Mouse (Mus musculus) bone marrow, adult 2 months (tissue): Measurements from ENCODE around the gene Krtdap. TPM values are rescaled to one million over a fixed set of nuclear protein-coding genes. Genes with fewer than 3 reads are reported as not detected.

ENCODE experiments used
- H3K27ac ChIP-seq: fragments of 200-500 bp; 2 replicates; pipeline ENCODE4 v1.5.1; 2012; ENCODE audit warnings: low read depth, mild to moderate bottlenecking, control low read depth, inconsistent platforms, low read length; ENCODE audit not compliant: control insufficient read depth, poor library complexity, insufficient read depth
- H3K4me1 ChIP-seq: fragments of 200-500 bp; 2 replicates; pipeline ENCODE4 v1.6.1; 2011; ENCODE audit warnings: low read length; ENCODE audit not compliant: control insufficient read depth, insufficient read depth
- H3K4me3 ChIP-seq: fragments of 200-500 bp; replicated peaks from 2 replicates; pipeline ENCODE3; 2011; ENCODE audit warnings: mild to moderate bottlenecking, low read depth, low read length, control low read depth; ENCODE audit not compliant: control insufficient read depth
- CTCF ChIP-seq: fragments of 200-500 bp; IDR thresholded peaks from 2 replicates; pipeline ENCODE4 v1.5.1; 2011; ENCODE audit warnings: low read length, control low read depth; ENCODE audit not compliant: control insufficient read depth, insufficient read depth
- POLR2A ChIP-seq: fragments of 200-500 bp; IDR thresholded peaks from 2 replicates; pipeline ENCODE4 v1.6.1; 2011; ENCODE audit warnings: low read depth, mild to moderate bottlenecking, control low read depth, low read length, borderline replicate concordance; ENCODE audit not compliant: control insufficient read depth
- WGBS: fragments of 180-500 bp; shearing (Covaris S2); methylation state at CpG from one replicate; pipeline ENCODE4 v1.1.7; 2018; 5-methylcytosine and 5-hydroxymethylcytosine counted together
- polyA plus RNA-seq: library from polyadenylated mRNA; stranded (reverse); fragments of >200 nt; gene quantifications from 2 replicates; pipeline ENCODE4 v1.2.4, GENCODE M21; 2011; ENCODE audit warnings: low replicate concordance; ENCODE audit not compliant: missing spikeins, insufficient read depth, insufficient read length

The Krtdap gene
- polyA plus RNA-seq, 1 experiment: not detected

GRCm38 (mm10) chr7:30803256-30803655, 15.6 kb downstream of the Krtdap start:
- Histone ChIP-seq H3K4me1 (no peaks in the 10 kb centered on the region), H3K27ac (no peak overlapping the region), H3K4me3 (no peak overlapping the region)
- 91% methylated on average over 3 of the region's 3 CpGs for WGBS
- TF ChIP-seq CTCF: no peak
- TF ChIP-seq POLR2A: no peak

DNA sequence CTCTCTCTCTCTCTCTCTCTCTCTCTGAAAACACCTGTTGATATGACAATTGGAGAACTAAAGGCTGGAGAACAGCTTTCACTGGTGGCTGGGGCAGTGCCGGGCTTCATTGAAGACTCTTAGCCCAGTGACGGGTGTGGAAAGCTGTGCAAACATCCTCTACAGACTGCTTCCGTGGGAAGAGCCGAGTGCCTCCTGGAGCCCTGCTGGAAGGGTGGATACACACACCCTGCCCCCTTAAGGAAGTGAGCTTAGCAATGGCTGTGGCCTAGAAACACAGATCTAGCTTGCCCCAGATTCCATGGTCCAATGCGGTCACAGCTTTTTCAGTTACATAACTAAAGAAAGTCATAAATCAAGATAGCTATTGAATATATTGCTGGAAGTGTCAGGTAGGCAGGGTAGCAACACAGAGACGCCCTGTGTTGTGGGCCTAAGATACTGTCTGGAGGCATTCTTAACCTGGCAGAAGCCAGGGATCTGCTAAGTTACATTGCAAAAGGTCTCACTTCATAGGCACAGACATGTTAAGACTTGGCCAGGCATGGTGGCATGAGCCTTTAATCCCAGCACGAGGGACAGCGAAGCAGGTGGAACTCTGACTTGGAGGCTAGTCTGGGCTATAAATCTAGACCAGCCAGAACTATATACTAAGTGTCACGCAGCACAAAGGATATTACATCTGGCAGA, 16.5 kb downstream of the Krtdap start:
- Histone ChIP-seq H3K4me1 (no peaks in the 10 kb centered on the region), H3K27ac (no peak overlapping the region), H3K4me3 (no peak overlapping the region)
- TF ChIP-seq CTCF (no peak), POLR2A (no peak)
- WGBS: 75% methylated on average over 9 of the region's 9 CpGs

DNA sequence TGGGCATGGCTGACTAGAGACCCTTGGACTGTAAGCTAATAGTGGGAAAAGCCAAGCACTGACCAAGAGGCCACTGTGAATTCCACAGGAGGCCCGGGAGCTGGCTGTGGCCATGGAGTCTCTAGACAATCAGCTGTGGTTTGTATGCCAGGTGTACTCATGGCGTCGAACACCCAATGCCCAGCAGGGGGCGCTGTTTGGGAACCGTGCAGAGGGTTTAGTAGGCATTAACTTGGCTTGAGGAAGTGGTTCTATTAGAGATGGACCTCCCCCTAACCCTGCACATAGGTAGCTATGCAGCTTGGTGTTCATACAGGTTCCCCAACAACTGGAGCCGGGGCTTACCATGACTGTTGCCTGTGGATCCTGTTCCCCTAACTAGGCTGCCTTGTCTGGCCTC, 18.2 kb downstream of the Krtdap start:
- TF ChIP-seq POLR2A (no peak), CTCF (peak; percentile 85)
- H3K27ac ChIP-seq: no peak overlapping the region
- WGBS: 38% methylated on average over 6 of the region's 6 CpGs
- no peaks in the 10 kb centered on the region for H3K4me1 ChIP-seq
- no peak overlapping the region for H3K4me3 ChIP-seq

GRCm38 (mm10) chr7:30810319-30810718, 22.6 kb downstream of the Krtdap start:
- WGBS: 65% methylated on average over 6 of the region's 6 CpGs
- TF ChIP-seq POLR2A: no peak
- TF ChIP-seq CTCF: peak; percentile 55
- H3K4me3 ChIP-seq: no peak overlapping the region
- H3K27ac ChIP-seq: no peak overlapping the region
- H3K4me1 ChIP-seq: peaks cover 3% of the 10 kb centered on the region; the same call in 1 of the 2 replicates

- Histone ChIP-seq H3K27ac (peak overlapping the region; percentile 96), H3K4me3 (peak overlapping the region; percentile 45), H3K4me1 (peaks cover 3% of the 10 kb centered on the region; the same call in 1 of the 2 replicates)
- 2% methylated on average over 9 of the region's 9 CpGs for WGBS
- no peak for TF ChIP-seq CTCF
- no peak for TF ChIP-seq POLR2A
Measured at GRCm38 (mm10) chr7:30811757-30812290, 24.1 kb downstream of the Krtdap start.

DNA sequence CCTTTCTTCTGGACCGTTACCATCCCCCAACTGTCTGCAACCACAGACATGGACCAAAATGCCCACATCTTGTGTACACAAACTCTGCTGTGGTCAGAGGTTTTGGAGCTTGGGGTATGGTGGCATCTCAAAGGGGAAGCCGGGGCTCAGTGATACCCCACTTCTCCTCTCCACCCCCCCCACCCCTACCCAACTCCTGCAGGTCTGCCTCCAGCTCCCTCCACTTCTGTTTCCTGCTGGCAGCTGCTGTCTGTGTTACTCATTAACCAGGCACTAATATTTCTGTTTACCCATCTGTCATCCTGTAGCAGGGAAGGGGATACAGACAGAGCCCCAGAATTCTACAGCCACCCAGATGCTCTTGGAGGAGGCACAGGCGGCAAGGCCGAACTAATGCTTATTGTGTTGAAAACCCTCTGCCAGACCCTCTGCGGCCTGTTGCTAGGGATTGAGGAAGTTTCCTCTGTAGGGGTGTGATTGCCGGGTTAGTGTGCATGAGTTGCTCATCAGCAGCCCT, 24.7 kb downstream of the Krtdap start:
- no peak overlapping the region for H3K4me3 ChIP-seq
- 13% methylated on average over 6 of the region's 6 CpGs for WGBS
- H3K4me1 ChIP-seq: peaks cover 3% of the 10 kb centered on the region; the same call in 1 of the 2 replicates
- TF ChIP-seq CTCF (no peak), POLR2A (no peak)
- H3K27ac ChIP-seq: peak overlapping the region; percentile 96

DNA sequence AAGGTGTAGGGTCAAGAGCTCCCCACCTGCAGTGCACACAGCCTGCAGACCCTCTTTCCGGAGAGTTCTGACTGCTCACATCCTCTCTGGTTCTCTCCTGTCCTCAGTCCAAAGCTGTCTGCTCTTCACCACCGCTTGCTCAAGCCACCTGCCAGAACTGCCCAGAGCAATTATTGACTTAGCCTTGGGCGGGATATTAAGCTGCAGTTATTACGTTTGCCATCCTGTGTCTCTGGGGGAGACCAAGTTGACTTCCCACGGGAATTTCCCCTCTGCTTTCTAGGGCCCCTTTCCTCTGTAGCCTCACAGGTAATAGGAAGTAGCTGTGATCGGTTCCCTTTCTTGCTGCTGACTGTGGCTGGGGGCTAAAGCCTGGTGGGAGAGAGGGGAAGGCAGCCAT, 32.4 kb downstream of the Krtdap start:
- 5% methylated on average over 6 of the region's 6 CpGs for WGBS
- TF ChIP-seq POLR2A: no peak
- Histone ChIP-seq H3K27ac (peak overlapping the region; percentile 66), H3K4me3 (peak overlapping the region; percentile 62), H3K4me1 (peaks cover 9% of the 10 kb centered on the region)

GRCm38 (mm10) chr7:30820854-30821445, 33.3 kb downstream of the Krtdap start:
- Histone ChIP-seq H3K27ac (peak overlapping the region; percentile 66), H3K4me1 (peaks cover 9% of the 10 kb centered on the region), H3K4me3 (peak overlapping the region; percentile 62)
- TF ChIP-seq POLR2A (peak; percentile 41; the same call in 1 of the 2 replicates), CTCF (no peak)
- WGBS: 4% methylated on average over 7 of the region's 7 CpGs
